Mouse (Mus musculus) liver, postnatal 0 days (tissue): ENCODE measurements at regions not wholly inside any gene's neighbourhood (a gene's known extent, or its start where the extent isn't known, plus 50 kb on each side); places are given as distances from the start of the nearest gene placed in this dataset.

Experiments used
- CTCF ChIP-seq: sonication (generic); IDR thresholded peaks from 2 replicates; pipeline ENCODE4 v1.5.1; 2016; ENCODE audit warnings: antibody characterized with exemption, low read depth
- EP300 ChIP-seq: IDR thresholded peaks from 2 replicates; pipeline ENCODE4 v1.6.1; 2016; ENCODE audit warnings: antibody characterized with exemption, low read depth, mild to moderate bottlenecking

DNA sequence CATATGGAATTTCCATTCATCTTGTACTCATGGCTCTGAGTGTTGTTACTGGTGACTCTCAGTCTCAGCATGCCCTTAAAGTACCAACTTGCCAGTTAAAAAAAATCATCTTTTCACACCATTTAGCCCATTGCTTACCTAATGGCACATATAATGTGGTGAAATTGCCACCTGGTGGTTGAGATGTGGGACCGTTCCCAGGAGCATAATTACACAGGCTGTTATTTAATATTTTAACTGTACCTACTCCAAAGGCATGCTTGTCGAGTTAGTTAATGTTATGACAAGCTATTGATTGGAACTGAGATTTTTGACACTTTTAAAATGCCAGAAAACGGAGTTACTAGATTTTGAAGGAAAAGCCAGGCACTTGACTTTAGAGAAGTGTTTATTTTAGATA lies 530.2 kb upstream of the Sel1l start:
- TF ChIP-seq CTCF, result no peak
- TF ChIP-seq EP300, result no peak
